Mouse (Mus musculus): ENCODE measurements around the gene Pgghg. TPM values are rescaled to one million over a fixed set of nuclear protein-coding genes. Genes with fewer than 3 reads are reported as not detected.
A peak's percentile ranks its signal among the peaks of the same experiment; 100 is the strongest.

Pgghg gene
- total RNA-seq, 2 experiments from 2014 or later, result 4.1 to 5.1 TPM

DNA sequence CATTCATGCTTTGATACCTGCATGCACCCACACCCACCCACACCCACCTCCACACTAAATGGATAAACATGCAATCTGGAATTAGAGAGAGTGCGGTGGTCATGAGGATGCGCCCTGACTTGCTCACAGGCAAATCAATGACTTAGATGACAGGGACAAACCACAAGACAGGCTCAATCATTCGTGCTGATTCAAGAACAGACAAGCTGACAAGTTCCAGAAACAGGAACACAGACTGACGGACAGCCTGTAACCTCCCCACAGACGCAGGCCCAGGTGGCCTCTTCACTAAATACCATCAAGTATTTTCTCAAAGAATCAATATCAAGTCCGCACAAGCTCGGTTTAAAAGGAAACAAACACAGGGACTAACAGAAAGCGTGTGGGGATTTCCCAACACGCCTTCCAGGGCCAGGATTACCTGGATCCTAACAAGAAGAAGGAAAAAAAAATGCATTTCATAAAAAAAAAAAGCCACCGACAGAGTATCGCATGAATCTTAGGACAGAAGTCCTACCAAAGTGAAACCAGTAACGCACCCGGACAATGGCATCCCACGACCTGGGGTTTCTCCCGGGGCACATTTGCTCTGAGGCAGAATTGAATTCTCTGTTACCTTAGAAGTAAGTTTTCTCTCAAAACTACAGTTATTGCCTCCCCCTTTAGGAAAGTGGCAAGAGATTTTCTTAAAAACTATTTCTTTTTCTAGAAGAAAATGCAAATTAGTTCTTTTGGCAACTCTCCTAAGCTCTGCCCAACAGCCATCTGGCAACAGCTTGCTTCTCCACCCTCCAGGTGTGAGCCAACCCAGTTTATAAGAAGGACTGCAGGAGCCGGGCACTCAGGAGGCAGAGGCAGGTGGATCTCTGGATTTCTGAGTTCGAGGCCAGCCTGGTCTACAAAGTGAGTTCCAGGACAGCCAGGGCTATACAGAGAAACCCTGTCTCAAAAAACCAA is 46.3 kb downstream of the Pgghg start:
- DNase-seq (ENCODE audit: low spot score in 2 of 2), result peak in 1 of 2 experiments; percentile 12

DNA sequence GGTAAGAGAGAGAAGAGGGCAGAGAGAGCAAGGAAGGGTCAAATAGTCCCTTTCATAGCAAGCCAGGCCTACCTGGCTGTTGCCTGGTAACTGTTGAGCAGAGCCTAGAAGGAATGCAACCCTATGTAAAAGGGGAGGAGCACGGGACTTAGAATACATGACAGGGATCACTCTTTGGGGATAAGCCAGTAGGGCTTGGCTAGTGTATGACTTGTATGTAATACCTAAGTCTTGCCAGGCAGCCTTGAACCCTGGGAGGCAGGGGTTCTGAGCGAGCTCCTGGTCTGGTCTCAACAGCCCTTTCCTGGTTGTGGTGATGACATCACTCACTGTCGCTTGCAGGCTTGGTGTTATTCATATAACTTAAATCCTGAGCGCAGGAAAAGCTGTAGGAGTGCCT is 47.8 kb downstream of the Pgghg start:
- no peak for DNase-seq (ENCODE audit: low spot score in 2 of 2)

DNA sequence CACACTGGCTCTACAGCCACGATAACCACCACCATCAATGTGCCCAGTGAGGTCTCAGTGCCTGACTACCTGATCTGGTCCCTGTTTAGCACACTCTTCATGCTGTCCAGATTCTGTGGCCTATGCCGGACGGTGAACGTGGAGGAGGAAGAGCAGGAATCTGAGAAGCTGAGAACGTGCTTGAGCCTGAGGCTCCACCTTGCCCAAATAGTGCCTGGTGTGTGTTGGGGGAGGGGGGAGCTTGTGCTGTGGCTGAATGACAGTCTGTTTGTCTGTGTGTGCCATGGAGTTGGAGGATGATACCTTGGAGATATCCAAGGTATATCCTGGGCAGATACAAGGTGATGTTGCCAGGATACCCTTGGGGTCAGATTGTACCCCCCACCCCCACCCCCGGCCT is 49.0 kb downstream of the Pgghg start:
- DNase-seq (ENCODE audit: low spot score in 2 of 2), result no peak

DNA sequence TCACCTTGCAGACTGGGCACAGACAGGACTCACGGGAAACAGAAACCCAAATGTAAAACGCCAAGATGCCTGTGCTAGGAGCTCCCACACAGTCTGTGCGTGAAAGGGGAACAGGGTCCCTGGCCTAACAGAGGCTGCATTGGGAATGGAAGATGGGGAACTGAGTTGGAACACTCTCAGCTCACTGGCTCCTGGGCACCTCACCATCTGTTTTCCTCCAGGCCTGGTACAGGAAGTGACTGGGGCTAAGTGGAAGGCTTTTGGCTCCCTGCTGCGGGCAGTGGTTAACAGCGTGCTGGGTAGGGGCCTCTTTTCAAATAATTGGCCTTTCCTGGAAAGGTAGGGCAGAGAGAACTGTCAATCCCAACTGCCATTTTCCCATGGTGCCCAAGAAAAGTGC is 49.4 kb downstream of the Pgghg start:
- DNase-seq (ENCODE audit: low spot score in 2 of 2), result no peak

DNA sequence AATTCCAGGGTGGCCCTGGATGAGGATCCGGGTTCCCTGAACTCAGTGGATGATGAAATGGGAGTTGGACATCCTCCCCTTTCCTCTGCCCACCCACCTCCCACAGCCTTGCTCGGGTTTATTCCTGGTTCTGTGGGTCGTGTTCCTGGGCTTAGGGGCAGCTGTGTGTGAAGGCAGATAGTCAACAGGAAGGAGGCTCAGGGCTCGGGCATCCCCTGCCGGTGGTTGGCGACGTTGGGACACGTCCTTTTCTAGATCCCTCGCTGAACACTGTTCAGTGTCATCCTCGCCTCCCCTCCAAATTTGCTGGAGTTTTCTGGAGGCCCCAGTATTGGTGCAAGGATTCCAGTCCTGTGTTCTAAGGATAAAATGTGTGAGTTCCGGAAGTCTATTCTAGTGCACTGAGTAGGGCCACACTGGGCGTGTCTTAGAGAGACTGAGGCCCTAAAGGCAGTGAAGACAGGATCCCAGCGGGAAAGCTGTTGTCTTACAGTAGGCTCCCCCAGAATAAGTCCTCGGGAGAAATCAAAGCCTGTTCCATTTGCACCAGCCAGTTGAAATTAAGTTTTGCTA is 50.0 kb downstream of the Pgghg start:
- DNase-seq (ENCODE audit: low spot score in 2 of 2), result no peak

Other genes starting within 250 kb of the Pgghg start
- gene Olfr541, start 244.1 kb upstream of the Pgghg start, total RNA-seq (2021), result not detected
- gene Cyp2e1, start 177.7 kb upstream of the Pgghg start, total RNA-seq (2021), result not detected
- gene Syce1, start 153.5 kb upstream of the Pgghg start, total RNA-seq (2021), result not detected
- gene Zfp941, start 119.2 kb upstream of the Pgghg start, total RNA-seq (2021), result 10 to 100 TPM in 1 of 2 experiments, 1 to 10 TPM in 1; 8.0 to 11.2 TPM
- 1 to 10 TPM in 1 of 2 experiments, not detected in 1; 1.0 TPM for gene Urah, start 106.4 kb upstream of the Pgghg start, total RNA-seq (2021)
- gene Scgb1c1, start 95.8 kb upstream of the Pgghg start, total RNA-seq (2021), result not detected
- not detected for gene Odf3, start 93.6 kb upstream of the Pgghg start, total RNA-seq (2021)
- 1 to 10 TPM in 1 of 2 experiments, not detected in 1; 1.6 TPM for gene Gm45785, start 85.1 kb upstream of the Pgghg start, total RNA-seq (2021)
- gene Ric8a, start 84.4 kb upstream of the Pgghg start, total RNA-seq (2021), result 10 to 100 TPM; 88.2 to 90.6 TPM
- 10 to 100 TPM; 28.4 to 29.5 TPM for gene Bet1l, start 83.8 kb upstream of the Pgghg start, total RNA-seq (2021)
- gene Psmd13, start 59.4 kb upstream of the Pgghg start, total RNA-seq (2021), result 100 to 1,000 TPM; 131 to 135 TPM
- 10 to 100 TPM; 60.2 to 65.6 TPM for gene Sirt3, start 59.1 kb upstream of the Pgghg start, total RNA-seq (2021)
- gene Cox8b, start 40.9 kb upstream of the Pgghg start, total RNA-seq (2021), result 1 to 10 TPM; 1.4 to 1.5 TPM
- under 1 TPM; 0.35 to 0.55 TPM for gene Nlrp6, start 20.5 kb upstream of the Pgghg start, total RNA-seq (2021)
- gene Ifitm5, start 8.9 kb downstream of the Pgghg start, total RNA-seq (2021), result not detected
- not detected for gene Gm45717, start 14.5 kb downstream of the Pgghg start, total RNA-seq (2021)
- 10 to 100 TPM; 15.1 to 20.8 TPM for gene Ifitm2, start 14.6 kb downstream of the Pgghg start, total RNA-seq (2021)
- 1 to 10 TPM; 3.3 to 6.3 TPM for gene Ifitm1, start 25.8 kb downstream of the Pgghg start, total RNA-seq (2021)
- gene Ifitm3, start 69.4 kb downstream of the Pgghg start, total RNA-seq (2021), result 10 to 100 TPM in 1 of 2 experiments, 1 to 10 TPM in 1; 6.9 to 13.0 TPM
- not detected for gene Ifitm6, start 76.5 kb downstream of the Pgghg start, total RNA-seq (2021)
- not detected for gene Gm17387, start 87.7 kb downstream of the Pgghg start, total RNA-seq (2021)
- 10 to 100 TPM; 90.0 to 97.9 TPM for gene B4galnt4, start 119.7 kb downstream of the Pgghg start, total RNA-seq (2021)
- gene Pkp3, start 136.8 kb downstream of the Pgghg start, total RNA-seq (2021), result not detected
- 1 to 10 TPM; 2.3 to 3.0 TPM for gene Sigirr, start 159.2 kb downstream of the Pgghg start, total RNA-seq (2021)
- gene Ano9, start 176.4 kb downstream of the Pgghg start, total RNA-seq (2021), result not detected
- 10 to 100 TPM; 67.8 to 71.3 TPM for gene Ptdss2, start 181.0 kb downstream of the Pgghg start, total RNA-seq (2021)
- gene Rnh1, start 231.5 kb downstream of the Pgghg start, total RNA-seq (2021), result 10 to 100 TPM; 26.8 to 34.3 TPM

Data from layer of hippocampus, postnatal 14 days (tissue).